Mouse (Mus musculus): Measurements from ENCODE around the gene Rrnad1. TPM values are rescaled to one million over a fixed set of nuclear protein-coding genes. Genes with fewer than 3 reads are reported as not detected.

Gene Rrnad1
- polyA plus RNA-seq, 1 experiment from 2014 or later: 20.1 TPM

DNA sequence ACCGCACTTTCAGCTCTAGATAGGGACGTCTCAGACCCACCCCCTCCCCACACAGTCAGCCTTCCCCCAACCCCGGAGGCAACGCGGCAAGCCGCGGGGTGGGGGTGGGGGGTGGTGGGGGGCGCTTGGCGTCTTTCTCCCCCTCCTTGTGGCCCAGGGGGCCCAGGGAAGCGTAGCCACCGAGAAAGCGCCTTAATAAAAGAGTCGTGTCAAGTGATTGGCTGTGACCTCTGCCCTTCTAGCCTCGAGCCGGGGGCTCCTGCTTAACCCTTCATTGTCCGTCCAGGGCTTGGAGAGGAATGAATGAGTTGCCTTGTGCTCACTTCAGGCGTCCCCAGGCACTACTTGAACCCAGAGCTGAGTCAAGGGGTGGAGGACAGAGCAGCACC is 17.3 kb upstream of the Rrnad1 start:
- no peaks in the 10 kb centered on the region for H3K27me3 ChIP-seq
- under 1% methylated on average over 17 of the region's 17 CpGs for WGBS
- no peaks in the 10 kb centered on the region for H3K9me3 ChIP-seq
- peak overlapping the region; percentile 40 for H3K4me3 ChIP-seq
- peaks cover 3% of the 10 kb centered on the region; the same call in 1 of the 2 replicates for H3K36me3 ChIP-seq
- peak overlapping the region; percentile 70 for H3K9ac ChIP-seq
- H3K4me1 ChIP-seq (replicated peaks): peaks cover 82% of the 10 kb centered on the region
- H3K27ac ChIP-seq (replicated peaks): peak overlapping the region; percentile 42; the same call in 1 of the 2 replicates
- 0 out of 2 replicates have a peak, but pooled peaks have one; percentile 11 for ATAC-seq (ENCODE audit: low read depth)
- H3K4me2 ChIP-seq: peak overlapping the region; percentile 68

DNA sequence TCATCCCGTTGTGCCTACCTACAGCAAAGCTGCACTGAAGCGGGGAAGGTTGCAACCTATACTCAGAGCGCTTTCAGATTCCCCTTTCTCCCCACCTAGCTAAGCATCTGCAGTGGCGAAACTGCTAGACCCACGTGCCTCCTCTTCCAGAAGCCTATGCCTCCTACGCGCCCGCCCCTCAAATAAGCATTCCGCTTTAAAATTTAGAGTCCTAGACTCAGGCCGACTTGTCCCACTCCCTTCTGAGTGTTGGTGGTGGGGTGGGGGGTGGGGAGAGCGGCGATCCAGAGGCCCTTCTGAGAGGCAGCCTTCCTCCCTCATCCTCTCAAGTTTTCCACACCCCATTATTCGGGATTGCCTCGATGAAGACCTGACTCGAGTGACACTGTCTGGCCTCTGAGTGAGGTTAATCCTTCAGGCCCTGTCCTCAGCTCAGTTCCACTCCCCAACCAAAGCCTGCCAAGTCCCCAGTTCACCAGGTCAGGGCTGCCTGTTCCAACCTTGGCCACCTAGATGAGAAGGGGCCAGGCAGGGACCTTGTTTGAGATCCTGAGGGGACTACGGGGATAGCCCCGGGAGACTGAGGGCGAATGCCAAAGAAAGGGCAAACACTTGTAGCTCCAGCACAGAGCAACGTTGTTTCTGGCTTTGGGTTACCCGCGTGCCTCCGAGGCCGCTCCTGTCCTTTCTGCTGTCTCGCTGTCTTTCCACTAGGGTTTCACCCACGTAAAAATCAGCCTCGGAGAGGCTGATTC is 16.7 kb upstream of the Rrnad1 start:
- WGBS: 4% methylated on average over 26 of the region's 26 CpGs
- Histone ChIP-seq H3K4me3 (peak overlapping the region; percentile 40), H3K9ac (peak overlapping the region; percentile 70), H3K9me3 (no peaks in the 10 kb centered on the region), H3K27ac (replicated peaks) (peak overlapping the region; percentile 49), H3K4me1 (replicated peaks) (peaks cover 76% of the 10 kb centered on the region), H3K36me3 (peaks cover 8% of the 10 kb centered on the region; the same call in 1 of the 2 replicates), H3K4me2 (peak overlapping the region; percentile 68), H3K27me3 (no peaks in the 10 kb centered on the region)
- no peak for ATAC-seq (ENCODE audit: low read depth)

DNA sequence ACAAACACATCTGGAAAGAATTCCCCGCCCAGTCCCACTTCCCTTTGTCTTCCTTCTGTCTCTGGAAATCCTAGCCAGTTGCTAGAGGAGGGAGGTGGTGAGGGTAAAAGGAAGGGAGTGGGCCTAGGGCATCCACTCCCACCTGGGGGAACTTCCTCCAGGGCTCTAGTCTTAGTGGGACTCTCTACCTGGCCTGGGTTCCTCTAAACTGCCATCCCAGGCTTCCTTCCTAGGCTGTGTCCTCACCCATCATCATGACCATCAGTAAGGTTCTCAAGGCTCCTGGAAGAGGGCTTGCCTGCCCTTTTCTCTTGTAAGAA is 16.0 kb upstream of the Rrnad1 start:
- Histone ChIP-seq H3K4me1 (replicated peaks) (peaks cover 69% of the 10 kb centered on the region), H3K9ac (0 out of 2 replicates have a peak overlapping the region, but pooled peaks have one; percentile 18), H3K4me3 (no peak overlapping the region), H3K27ac (replicated peaks) (peak overlapping the region; percentile 49), H3K4me2 (no peak overlapping the region), H3K36me3 (peaks cover 15% of the 10 kb centered on the region), H3K9me3 (no peaks in the 10 kb centered on the region), H3K27me3 (no peaks in the 10 kb centered on the region)
- 22% methylated on average over 1 of the region's 1 CpGs for WGBS
- no peak for ATAC-seq (ENCODE audit: low read depth)

DNA sequence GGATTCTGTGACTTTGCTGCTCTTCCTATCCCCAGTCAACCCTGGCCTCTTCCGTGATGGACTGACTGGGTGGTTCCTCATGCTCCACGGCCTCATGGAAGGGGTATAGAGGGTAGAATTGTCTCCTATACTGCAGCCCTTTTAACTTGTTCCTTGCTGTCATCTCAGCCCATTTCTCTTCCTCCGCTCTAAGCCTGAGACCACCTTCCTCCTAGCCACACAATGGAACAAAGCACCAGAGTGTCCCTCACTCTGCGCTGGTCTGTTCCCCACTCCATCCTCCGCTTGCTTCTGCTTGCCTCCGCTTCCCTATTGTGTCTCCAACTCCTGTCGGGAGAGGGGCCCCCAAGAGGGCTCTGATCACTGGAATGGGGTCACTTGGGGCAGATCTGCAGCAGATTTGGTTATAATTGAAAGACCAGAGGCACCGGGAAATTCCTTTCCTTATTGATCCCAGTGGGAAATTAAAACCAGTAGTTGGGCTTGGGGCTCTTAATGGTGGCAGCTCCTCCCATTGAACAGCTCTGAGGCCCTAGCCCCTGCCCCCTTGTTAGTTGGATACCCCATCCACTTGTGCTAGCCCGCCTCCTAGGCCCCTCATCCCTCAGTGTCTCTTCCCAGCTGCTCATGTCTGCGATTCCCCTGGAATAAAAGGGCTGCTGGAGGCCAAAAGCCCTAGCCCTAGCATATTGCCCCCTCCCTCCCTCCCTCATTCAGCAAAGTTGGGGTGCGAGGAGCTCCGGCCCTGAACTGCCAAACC is 15.4 kb upstream of the Rrnad1 start:
- Histone ChIP-seq H3K4me1 (replicated peaks) (peaks cover 65% of the 10 kb centered on the region), H3K4me2 (no peak overlapping the region)

DNA sequence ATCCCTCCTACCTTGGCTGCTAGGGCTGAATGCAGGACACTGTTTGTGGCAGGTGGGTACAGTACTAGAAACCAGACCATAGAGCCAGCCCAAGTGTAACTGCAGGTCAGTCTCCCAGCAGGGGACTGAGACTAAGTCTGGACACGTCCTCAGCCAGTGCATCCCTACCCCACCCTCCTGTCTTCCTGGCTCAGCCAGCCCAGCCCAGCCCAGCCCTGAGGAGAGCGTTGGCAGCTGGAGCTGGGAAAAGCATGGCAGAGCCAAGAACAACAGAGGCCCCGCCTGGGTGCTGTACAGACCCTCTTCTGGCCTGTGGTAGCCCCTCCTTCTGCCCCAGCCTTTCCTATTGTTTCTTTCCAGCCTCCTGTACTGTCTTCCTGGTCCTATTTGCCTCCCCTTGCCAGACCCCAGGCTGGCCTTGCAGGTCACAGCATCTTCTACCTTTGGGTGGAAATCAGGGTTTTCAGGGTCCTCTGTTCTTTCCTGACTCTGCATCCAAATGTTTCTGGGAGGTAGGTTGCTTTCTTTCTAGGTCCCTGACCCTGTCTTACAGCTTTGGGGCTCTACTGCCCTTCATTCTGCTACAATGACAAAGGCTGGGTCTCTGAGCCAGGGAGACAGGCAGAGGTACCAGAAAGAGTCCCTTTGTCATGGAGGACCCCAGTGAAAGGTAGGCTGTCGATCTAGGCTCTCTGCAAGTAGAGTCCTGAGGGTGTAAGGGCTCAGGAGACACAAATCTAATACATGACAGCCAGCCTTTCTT is 14.5 kb upstream of the Rrnad1 start:
- Histone ChIP-seq H3K9ac (no peak overlapping the region), H3K4me2 (no peak overlapping the region), H3K36me3 (peaks cover 28% of the 10 kb centered on the region), H3K27ac (replicated peaks) (peak overlapping the region; percentile 30; the same call in 1 of the 2 replicates), H3K4me3 (no peak overlapping the region), H3K4me1 (replicated peaks) (peaks cover 58% of the 10 kb centered on the region), H3K27me3 (no peaks in the 10 kb centered on the region), H3K9me3 (no peaks in the 10 kb centered on the region)
- peak; percentile 36 for ATAC-seq (ENCODE audit: low read depth)
- 3% methylated on average over 4 of the region's 4 CpGs for WGBS

More for the DNA sequence above, 15.4 kb upstream of the Rrnad1 start:
- H3K27ac ChIP-seq (replicated peaks): peak overlapping the region; percentile 49
- H3K4me3 ChIP-seq: no peak overlapping the region
- H3K9me3 ChIP-seq: no peaks in the 10 kb centered on the region
- peaks cover 20% of the 10 kb centered on the region for H3K36me3 ChIP-seq
- 13% methylated on average over 12 of the region's 12 CpGs for WGBS
- peak overlapping the region; percentile 18; the same call in 1 of the 2 replicates for H3K9ac ChIP-seq
- no peak for ATAC-seq (ENCODE audit: low read depth)
- no peaks in the 10 kb centered on the region for H3K27me3 ChIP-seq

DNA sequence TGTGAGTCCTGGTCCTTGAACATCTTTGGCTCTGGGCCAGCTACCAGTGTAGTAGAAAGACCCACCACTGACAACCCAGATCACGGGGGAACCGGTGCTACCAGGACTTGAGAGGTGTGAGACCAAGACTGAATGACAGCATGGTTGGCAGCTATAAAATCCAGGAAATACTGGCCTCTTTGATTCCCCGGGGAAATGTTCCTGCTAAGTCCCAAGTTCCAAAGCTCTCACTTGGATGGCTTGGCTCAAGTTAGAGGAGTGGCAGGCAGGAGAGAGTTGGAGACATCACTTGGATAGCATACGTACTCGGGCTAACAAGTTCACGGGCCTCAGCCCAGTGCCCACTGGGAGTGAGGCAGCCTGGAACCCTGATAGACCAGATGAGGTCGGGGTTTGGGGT is 13.1 kb upstream of the Rrnad1 start:
- Histone ChIP-seq H3K27ac (replicated peaks) (no peak overlapping the region), H3K9me3 (no peaks in the 10 kb centered on the region), H3K4me2 (no peak overlapping the region), H3K9ac (no peak overlapping the region), H3K27me3 (no peaks in the 10 kb centered on the region), H3K4me1 (replicated peaks) (peaks cover 43% of the 10 kb centered on the region), H3K36me3 (peaks cover 42% of the 10 kb centered on the region), H3K4me3 (no peak overlapping the region)
- 79% methylated on average over 7 of the region's 7 CpGs for WGBS
- no peak for ATAC-seq (ENCODE audit: low read depth)

DNA sequence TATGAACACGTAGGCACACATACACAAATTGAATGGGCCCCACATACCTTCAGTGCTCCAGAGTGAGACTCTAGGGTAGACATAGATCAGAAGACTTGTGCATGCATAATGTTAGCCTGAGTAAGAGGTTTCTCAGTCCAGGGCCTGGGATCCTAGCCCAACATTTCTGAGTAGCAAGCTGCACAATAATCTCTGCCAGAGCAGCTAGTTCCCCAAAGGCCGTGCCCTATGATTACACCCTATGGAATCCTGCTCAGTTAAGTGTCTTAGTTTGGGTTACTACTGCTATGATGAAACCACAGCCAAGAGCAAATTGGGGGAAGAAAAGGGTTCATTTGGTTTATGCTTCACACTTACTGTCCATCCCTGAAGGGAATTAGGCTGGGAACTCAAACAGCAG is 12.0 kb upstream of the Rrnad1 start:
- H3K36me3 ChIP-seq: peaks cover 53% of the 10 kb centered on the region
- no peak for ATAC-seq (ENCODE audit: low read depth)

DNA sequence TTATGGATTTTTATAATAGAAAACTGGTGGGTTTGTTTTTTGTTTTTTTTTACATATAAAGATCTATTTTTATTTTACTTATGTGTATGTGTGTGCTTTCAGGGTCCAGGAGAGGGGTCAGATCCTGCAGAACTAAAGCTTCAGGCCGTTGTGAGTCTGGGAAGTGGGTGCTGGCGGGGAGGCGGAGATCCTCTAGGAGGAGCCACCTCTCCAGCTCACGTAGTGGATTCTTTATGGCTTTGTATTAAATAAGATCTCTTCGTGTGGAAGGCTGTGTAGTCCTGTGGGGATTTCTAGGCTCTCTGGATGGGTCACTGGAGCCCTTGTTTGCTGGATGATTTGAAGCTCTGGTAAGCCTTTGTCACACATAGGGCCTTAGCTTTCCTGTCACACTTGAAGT is 10.1 kb upstream of the Rrnad1 start:
- Histone ChIP-seq H3K4me1 (replicated peaks) (peaks cover 21% of the 10 kb centered on the region), H3K9me3 (no peaks in the 10 kb centered on the region), H3K27ac (replicated peaks) (no peak overlapping the region), H3K4me3 (no peak overlapping the region), H3K4me2 (no peak overlapping the region), H3K9ac (no peak overlapping the region), H3K27me3 (no peaks in the 10 kb centered on the region), H3K36me3 (peaks cover 68% of the 10 kb centered on the region)
- 53% methylated on average over 5 of the region's 5 CpGs for WGBS
- ATAC-seq (ENCODE audit: low read depth): no peak

More for the DNA sequence above, 12.0 kb upstream of the Rrnad1 start:
- Histone ChIP-seq H3K4me3 (no peak overlapping the region), H3K4me1 (replicated peaks) (peaks cover 32% of the 10 kb centered on the region), H3K9me3 (no peaks in the 10 kb centered on the region), H3K27me3 (no peaks in the 10 kb centered on the region), H3K4me2 (no peak overlapping the region), H3K27ac (replicated peaks) (no peak overlapping the region), H3K9ac (no peak overlapping the region)
- 94% methylated on average over 2 of the region's 2 CpGs for WGBS

DNA sequence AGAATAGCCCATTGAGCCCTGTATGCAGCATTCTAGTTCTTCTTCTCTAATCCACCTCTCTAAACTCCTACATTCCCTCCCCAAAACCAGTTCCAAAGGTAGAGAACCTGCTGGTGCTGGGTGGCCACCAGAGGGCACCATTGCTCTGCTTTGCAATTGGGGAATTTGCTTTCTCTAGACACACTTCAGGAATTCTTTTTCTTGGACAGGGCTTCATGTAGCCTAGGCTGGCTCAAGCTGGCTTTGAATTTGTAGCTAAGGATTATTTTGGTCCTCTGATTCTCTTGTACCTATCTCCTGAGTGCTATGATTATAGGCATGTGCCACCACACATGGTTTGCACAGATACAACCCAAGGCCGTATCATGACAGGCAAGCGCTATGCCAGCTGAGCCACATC is 5.3 kb upstream of the Rrnad1 start:
- no peak overlapping the region for H3K4me3 ChIP-seq
- H3K4me2 ChIP-seq: peak overlapping the region; percentile 1; the same call in 1 of the 2 replicates
- 92% methylated on average over 2 of the region's 2 CpGs for WGBS
- peaks cover 74% of the 10 kb centered on the region for H3K36me3 ChIP-seq
- peak overlapping the region; percentile 45; the same call in 1 of the 2 replicates for H3K9ac ChIP-seq
- peaks cover 48% of the 10 kb centered on the region for H3K4me1 ChIP-seq (replicated peaks)
- H3K9me3 ChIP-seq: no peaks in the 10 kb centered on the region
- H3K27me3 ChIP-seq: no peaks in the 10 kb centered on the region
- H3K27ac ChIP-seq (replicated peaks): no peak overlapping the region
- peak; percentile 42; the same call in 1 of the 2 replicates for ATAC-seq (ENCODE audit: low read depth)

DNA sequence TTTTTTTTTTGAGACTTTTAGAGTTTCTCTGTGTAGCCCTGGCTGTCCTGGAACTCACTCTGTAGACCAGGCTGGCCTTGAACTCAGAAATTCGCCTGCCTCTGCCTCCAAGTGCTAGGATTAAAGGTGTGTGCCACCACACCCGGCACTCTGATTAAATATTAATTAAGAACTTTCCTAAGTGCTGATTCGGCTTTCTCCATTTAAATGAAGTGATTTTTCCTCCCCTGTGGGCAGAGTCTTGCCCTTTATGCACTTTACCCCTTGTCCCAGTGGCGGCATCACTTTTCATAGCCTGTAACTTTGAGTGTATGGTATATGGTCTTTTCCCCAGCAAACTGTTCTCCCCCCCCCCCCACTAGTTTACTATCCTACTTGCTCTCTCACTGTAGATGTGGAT is 4.7 kb upstream of the Rrnad1 start:
- H3K27ac ChIP-seq (replicated peaks): no peak overlapping the region
- H3K4me2 ChIP-seq: no peak overlapping the region
- WGBS: 78% methylated on average over 4 of the region's 4 CpGs
- H3K27me3 ChIP-seq: no peaks in the 10 kb centered on the region
- no peak overlapping the region for H3K9ac ChIP-seq
- ATAC-seq (ENCODE audit: low read depth): no peak
- H3K4me1 ChIP-seq (replicated peaks): peaks cover 49% of the 10 kb centered on the region
- H3K36me3 ChIP-seq: peaks cover 70% of the 10 kb centered on the region
- no peak overlapping the region for H3K4me3 ChIP-seq
- no peaks in the 10 kb centered on the region for H3K9me3 ChIP-seq

DNA sequence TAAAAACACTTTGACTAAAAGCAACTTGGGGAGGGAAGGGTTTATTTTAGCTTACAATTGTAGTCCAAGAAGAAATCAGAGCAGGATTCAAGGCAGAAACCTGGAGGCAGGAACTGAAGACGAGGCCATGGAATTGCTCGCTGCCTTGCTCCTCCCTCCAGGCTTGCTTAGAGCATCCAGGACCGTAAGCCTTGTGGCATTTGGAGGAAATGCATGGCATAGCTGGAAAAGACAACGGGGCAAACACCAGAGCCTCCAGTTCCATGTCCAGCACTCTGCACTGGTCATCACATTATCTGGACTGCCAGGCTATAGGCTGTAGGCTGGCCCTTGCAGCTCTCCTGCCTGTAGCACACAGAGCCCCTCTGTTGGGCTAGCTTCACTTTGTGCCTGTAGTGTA is 4.0 kb upstream of the Rrnad1 start:
- 68% methylated on average over 4 of the region's 4 CpGs for WGBS
- H3K4me3 ChIP-seq: no peak overlapping the region
- H3K9ac ChIP-seq: peak overlapping the region; percentile 31; the same call in 1 of the 2 replicates
- H3K9me3 ChIP-seq: no peaks in the 10 kb centered on the region
- H3K4me2 ChIP-seq: no peak overlapping the region
- no peaks in the 10 kb centered on the region for H3K27me3 ChIP-seq
- no peak overlapping the region for H3K27ac ChIP-seq (replicated peaks)
- no peak for ATAC-seq (ENCODE audit: low read depth)
- peaks cover 63% of the 10 kb centered on the region for H3K36me3 ChIP-seq
- peaks cover 50% of the 10 kb centered on the region for H3K4me1 ChIP-seq (replicated peaks)

DNA sequence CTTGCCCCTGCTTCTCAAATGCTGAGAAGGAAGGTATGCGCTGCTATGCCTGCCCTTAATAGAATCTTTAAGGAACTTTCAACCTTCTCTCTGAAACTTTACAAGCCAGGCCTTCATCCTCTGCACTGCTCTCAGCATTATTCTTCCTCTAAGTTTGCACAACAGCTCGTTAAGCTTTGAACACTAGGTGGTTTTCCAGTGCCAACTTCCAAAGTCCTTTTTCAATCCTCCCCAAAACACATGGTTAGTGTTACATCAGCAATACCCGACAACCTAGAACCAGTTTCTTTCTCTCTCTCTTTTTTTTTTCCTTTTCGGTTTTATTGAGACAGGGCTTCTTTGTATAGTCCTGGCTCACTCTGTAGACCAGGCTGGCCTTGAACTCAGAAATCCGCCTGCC is 3.5 kb upstream of the Rrnad1 start:
- H3K9me3 ChIP-seq: no peaks in the 10 kb centered on the region
- H3K27ac ChIP-seq (replicated peaks): no peak overlapping the region
- H3K27me3 ChIP-seq: no peaks in the 10 kb centered on the region
- H3K9ac ChIP-seq: peak overlapping the region; percentile 31; the same call in 1 of the 2 replicates
- peaks cover 55% of the 10 kb centered on the region for H3K4me1 ChIP-seq (replicated peaks)
- H3K4me3 ChIP-seq: no peak overlapping the region
- 86% methylated on average over 5 of the region's 5 CpGs for WGBS
- H3K36me3 ChIP-seq: peaks cover 59% of the 10 kb centered on the region
- H3K4me2 ChIP-seq: no peak overlapping the region
- ATAC-seq (ENCODE audit: low read depth): no peak
